Mouse (Mus musculus): Measurements from ENCODE around the gene Cacna1s.

Cacna1s gene

DNA sequence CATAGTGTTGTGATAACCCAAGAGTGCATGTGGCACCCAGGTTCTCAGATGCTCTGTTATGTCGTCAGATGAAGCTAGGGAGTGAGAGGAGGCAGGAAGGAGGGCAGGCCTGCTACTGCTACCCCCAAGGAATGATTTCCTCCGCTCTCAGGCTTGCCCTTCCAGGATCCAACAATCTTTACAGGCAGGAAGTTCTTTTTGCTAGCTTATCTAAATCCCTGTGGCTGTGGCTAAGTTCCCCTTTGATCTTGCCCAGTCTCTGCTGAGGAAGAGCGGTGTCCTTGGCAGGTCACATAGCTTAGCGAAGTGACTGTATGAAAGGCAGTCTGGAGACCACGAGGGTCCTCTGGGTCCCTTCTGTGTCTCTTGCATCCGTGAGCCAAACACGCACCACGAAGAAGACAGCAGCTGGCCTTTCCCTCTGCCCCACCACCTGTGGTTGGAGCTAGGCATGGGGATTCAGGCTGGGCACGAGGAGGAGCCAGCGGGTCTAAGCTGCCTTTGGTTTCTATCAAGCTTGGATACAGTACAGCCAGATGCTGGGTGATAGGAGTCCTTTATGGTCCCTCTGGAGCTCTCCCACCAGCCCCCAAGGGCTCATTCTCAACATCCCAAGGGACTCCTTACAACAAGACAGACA is 85.8 kb downstream of the Cacna1s start:
- DNase-seq (ENCODE audit: low spot score) = no peak

DNA sequence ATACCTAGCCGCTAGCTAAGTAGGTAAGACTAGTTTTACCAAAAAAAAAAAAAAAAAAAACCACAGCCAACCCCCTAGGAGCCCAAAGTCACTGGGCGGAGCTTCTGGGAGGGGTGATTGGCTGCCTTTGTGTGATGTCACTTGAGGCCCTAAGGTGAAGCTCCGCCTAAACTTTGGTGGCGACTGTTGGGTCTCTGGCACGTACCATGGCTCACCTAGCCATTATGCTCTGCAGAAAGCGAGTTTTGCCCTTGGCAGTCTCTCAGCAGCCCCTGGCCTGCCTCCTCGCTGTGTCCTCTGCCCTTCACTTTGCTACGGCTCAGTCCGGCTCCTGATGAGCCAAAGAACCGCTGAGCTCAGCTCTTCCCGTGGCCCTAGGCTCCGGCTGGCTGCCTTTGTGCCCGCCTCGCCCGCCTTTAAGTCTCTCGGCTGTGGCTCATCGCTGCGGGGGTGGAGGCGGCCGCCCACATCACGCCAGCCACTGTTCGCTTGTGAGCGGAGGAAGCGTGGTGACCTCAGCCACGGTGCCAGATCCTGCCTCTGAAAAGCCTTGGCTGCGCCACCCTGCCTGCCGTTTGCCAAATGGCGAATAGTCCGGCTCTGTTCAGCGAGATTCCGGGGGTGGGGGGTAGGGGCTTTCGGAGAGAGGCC is 87.6 kb downstream of the Cacna1s start:
- DNase-seq (ENCODE audit: low spot score) = peak; percentile 63

DNA sequence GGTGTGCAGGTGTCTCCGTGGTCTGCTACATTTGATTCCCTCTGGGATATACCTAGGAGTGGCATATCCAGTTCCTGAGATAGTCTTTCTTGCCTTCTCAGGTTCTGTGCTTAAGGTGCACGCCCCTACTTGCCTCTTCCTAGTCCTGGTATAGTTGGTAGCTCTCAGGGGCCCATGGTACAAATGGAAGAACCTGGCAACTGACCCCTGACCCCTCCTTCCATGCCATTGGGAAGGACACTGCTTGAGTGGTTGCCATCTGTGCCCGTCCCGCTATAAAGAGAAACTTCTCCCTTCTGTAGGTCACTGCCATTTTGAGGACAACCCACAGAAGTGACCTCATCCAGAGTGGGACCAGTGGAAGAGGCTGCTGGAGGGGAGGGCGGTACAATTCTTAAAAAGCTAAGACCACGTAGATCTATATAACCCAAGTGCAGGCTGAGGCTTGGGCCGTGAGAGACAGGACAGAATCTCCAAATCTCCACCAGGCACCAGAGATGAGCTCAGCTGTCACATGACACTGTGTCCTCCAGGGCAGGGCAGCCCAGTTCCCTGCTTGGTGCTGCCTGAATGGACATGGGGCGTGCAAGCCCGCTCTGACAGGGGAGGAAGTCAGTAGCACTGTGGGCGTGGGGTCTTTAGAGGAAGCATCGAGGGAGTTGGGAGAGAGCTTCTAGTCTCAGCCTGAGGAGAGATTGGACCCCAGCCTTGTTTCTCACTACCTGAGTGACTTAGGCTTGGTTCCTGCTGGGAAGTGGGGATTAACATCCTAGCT is 88.8 kb downstream of the Cacna1s start:
- DNase-seq (ENCODE audit: low spot score) = no peak

DNA sequence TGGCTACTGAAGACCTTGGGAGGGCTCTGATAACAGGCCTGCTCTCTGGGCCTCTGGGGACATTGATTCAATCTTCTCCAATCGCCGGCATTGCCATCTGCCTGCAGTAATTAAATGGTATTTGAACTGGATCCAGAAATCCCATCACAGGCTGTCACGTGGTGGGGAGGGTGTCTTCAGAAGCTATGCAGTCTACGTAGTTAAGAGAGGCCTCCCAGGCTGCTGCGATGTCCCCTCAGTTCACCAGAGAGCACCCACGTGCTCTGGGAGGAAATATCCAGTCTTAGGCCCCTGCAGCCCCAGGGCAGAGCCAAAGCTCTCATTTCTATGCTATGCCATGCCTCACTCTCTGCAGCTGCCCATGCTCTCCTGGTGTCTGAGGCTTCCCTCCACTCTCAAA is 89.8 kb downstream of the Cacna1s start:
- DNase-seq (ENCODE audit: low spot score) = no peak

DNA sequence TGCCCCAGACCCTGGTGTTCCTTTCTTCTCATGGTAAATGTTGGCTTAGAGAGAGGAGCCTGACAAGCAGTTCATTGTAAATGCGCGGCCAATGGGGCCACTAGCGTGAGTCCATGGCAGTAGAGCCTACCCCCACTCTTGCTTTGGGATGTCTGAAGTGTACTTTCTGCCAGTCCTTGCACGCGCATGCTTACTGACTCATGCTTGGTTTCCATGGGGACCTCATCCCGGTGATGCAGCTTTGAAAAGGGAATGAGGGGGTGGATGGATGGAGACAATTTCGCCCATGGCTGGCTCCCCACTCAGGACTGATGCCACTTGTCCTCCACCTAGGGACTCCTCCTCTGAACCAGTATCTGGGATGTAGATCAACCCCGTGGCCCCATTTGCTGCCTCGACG is 91.0 kb downstream of the Cacna1s start:
- no peak for DNase-seq (ENCODE audit: low spot score)

DNA sequence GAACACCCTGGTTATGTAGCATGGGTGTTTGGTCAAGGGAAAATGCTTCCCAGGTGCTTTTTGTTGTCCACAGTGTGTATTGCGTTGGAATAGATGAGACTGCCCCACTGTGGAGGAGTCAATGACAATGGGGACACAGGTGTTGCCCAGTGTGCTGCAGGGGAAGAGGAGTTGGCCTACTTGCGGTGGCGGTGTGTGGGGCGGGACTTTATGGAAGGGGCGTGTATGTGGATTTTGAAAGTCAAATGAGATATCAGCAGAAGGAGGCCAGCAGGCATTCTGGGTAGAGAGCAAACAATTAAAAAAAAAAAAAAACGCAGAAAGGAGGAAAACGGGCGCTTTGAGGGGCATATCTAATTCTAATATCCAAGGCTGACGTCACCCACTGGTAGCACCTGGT is 97.2 kb downstream of the Cacna1s start:
- no peak for DNase-seq (ENCODE audit: low spot score)

DNA sequence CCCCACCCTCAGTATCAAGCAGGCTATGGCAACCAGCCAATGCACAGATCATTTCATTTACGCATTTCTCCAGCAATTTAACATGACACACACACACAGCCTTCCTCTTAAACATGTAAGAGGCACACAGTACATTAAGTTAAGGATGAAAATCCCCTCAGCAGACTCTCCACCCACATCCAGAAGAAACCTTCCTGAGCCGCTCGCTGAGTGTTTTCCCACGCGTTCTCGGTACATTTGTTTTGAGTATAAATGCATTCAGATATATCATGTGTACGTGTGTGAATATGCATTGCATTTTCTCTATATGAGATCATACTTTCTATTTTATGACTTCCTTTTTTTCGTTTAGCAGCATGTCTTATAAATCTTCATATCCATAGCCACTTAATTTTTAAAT is 98.8 kb downstream of the Cacna1s start:
- DNase-seq (ENCODE audit: low spot score) = no peak

DNA sequence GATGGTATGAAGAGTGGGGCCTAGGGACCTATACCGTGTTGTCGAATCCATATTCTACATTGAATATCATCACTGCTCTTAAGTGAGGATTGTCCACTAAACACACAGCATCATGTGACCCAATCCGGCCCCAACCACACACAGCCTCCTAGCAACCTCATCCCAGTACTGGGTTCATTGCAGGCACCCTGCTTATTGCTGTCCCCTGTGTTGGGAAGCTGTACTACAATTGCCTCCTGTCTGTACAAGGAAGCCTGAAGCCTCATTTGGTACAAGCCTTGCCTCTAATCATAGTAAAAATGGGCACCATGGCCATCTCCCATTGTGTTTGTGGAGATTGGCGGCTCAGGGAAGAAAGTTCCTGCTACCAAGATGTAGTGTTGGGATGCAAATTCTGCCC is 103.8 kb downstream of the Cacna1s start:
- DNase-seq (ENCODE audit: low spot score) = no peak

DNA sequence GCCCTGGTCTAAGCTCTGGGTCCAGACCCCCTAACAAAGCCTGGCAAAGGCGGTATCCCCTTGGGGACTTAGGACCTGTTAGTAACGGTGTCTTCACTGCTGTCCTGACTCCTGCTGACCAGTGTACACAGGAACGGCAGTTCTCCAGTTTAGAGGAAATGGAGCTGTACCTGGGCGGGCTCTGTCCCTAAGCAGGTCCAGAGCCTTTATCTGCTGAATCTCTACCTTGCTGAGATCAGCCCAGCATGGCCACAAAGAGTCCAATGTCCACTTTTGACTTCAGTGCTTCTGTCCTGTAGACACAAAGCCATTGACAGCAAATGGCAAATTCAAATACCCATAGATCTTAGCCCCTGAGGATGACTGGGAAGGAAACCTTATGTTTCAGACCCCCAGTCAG is 104.4 kb downstream of the Cacna1s start:
- peak; percentile 63 for DNase-seq (ENCODE audit: low spot score)

DNA sequence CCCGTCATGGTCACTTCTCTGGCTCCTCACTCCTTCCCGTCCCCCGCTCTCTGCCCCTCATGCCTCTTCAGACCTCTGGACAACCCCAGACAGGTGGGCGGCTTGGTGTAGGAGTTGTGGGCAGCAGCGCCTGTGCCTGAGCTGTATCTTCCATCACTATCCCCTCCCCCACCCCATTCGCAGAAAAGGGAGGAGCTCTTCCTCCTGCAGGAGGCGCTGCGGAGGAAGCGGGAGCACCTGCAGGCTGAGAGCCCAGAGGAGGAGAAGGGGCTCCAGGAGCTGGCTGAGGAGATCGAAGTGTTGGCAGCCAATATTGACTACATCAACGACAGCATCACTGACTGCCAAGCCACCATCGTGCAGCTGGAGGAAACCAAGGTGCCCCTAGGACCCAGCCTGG is 107.3 kb downstream of the Cacna1s start:
- no peak for DNase-seq (ENCODE audit: low spot score)

DNA sequence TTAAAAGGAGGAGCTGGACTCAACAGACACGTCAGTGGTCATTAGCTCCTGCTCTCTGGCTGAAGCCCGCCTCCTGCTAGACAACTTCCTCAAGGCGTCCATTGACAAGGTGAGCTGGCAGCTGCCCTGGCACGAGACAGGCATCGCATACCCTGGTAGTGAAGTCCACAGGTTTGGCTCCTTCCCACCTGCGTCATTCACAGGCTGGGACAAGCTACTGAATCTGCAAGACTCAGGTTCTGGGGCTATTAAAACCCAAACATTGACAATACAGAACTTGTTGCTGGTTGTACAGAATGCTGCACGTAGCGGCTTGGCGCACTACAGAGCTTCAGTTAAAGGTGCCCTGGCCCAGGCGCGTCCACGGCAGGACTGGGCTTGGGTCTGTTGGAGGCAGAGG is 107.7 kb downstream of the Cacna1s start:
- DNase-seq (ENCODE audit: low spot score) = no peak

DNA sequence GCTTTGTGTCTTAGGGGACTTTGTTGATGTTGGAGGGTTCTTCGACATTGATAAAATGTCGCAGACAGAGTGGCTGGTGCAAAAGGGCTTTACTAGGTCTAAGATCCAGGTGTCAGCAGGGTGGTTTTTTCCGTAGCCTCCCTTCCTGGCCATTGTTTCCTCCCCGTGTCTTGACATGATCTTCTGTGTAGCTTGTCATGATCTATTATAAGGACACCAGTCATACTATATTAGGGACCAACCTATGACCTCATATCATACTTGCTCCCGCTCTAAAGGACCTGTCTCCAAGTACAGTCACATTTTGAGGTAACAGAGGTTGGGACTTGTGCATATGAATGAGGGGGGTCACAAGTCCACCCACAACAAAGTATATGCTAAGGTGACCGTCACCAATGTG is 108.4 kb downstream of the Cacna1s start:
- DNase-seq (ENCODE audit: low spot score) = no peak

DNA sequence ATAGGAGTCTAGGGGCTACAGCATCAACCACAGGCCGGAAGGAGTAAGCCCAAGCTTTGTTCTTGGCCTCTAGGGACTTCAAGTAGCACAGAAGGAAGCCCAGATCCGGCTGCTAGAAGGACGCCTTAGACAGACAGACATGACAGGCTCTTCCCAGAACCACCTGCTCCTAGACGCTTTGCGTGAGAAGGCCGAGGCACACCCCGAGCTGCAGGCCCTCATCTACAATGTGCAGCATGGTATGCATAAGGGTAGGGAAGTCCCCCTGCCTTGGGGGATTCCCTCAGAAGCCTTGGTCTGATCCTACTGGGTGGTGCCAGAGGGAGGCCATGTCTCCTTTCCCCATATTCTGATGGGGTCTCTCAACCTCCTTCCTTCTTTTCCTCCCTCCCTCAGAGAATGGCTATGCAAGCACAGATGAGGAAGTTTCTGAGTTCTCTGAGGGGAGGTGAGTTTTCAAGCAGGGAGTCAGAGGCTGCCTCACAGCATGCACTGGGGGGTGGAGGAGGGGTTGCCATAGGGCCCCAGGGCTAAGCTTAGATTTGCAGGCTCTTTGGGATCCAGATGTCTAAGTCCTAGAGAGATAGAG is 108.9 kb downstream of the Cacna1s start:
- no peak for DNase-seq (ENCODE audit: low spot score)

DNA sequence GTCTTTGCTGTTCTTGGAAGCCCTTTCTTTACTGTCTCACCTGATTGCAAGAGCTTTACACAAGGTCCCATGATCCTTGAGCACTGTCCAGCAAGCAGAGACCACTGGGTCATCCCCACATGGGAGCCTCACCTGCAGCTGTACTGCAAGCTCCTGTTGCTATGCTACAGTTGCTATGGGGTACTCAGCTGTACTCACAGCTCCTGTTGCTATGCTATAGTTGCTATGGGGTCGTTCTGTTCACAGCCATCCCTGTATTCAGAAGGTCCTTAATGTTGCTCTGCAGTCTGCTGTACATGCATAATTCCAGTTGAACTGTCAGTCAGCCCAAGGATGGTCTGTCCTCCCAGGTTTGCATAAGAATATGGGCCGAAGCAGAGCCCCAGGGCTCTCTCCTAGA is 112.9 kb downstream of the Cacna1s start:
- DNase-seq (ENCODE audit: low spot score) = no peak

DNA sequence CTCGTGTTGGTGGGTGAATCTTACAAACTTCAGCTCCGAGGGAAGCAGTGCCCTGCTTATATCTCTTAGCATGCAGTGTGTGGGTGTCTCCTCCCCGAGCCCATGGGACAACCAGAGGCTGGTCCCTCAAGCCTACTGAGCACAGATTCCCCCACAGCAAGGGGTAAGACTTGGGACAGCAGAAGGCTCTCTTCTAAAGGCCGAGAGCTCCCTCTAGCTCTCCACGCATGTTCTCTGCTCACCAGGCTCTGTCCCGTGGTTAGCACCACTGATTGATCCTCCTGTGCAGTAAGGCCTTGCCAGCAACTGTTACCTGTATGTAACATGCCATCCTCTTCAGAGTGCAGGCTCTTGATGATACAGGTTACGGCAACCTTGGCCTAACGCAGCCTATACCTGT is 115.1 kb downstream of the Cacna1s start:
- DNase-seq (ENCODE audit: low spot score) = no peak

All from yolk sac, embryonic 10.5 days (tissue).